Mouse (Mus musculus) liver, embryonic 16.5 days (tissue): ENCODE results near the gene Cep295. TPM values are rescaled to one million over a fixed set of nuclear protein-coding genes. Genes with fewer than 3 reads are reported as not detected.

Experiments used
- ATAC-seq: fragments of 200-750 bp; cut with Nextera tagmentation; 2 replicates; pipeline ENCODE4 v1.8.0; 2017; ENCODE audit warnings: low read depth, mild to moderate bottlenecking, moderate number of reproducible peaks, moderate library complexity
- H3K27ac ChIP-seq: fragments of 300-500 bp; sonication (generic); 2 replicates; pipeline ENCODE4 v1.5.1; 2014; ENCODE audit warnings: mild to moderate bottlenecking, low read length
- H3K27me3 ChIP-seq: fragments of 300-500 bp; sonication (generic); 2 replicates; pipeline ENCODE4 v1.6.1; 2014; ENCODE audit warnings: low read depth, low read length, mixed read lengths; ENCODE audit not compliant: control insufficient read depth, insufficient read depth
- H3K36me3 ChIP-seq: fragments of 300-500 bp; sonication (generic); 2 replicates; pipeline ENCODE4 v1.6.1; 2014; ENCODE audit warnings: mild to moderate bottlenecking; ENCODE audit not compliant: control insufficient read depth, insufficient read depth
- H3K4me1 ChIP-seq: fragments of 300-500 bp; sonication (generic); 2 replicates; pipeline ENCODE4 v1.6.1; 2014; ENCODE audit warnings: low read depth, low read length, mixed read lengths; ENCODE audit not compliant: control insufficient read depth
- H3K4me2 ChIP-seq: fragments of 300-500 bp; sonication (generic); 2 replicates; pipeline ENCODE4 v1.6.1; 2014; ENCODE audit warnings: low read depth, low read length, mixed read lengths
- H3K4me3 ChIP-seq: fragments of 300-500 bp; sonication (generic); 2 replicates; pipeline ENCODE4 v1.5.1; 2014; ENCODE audit warnings: low read depth, mild to moderate bottlenecking, low read length
- H3K9ac ChIP-seq: fragments of 300-500 bp; sonication (generic); 2 replicates; pipeline ENCODE4 v1.6.1; 2014; ENCODE audit warnings: low read depth, low read length
- H3K9me3 ChIP-seq: fragments of 300-500 bp; sonication (generic); replicated peaks from 2 replicates; pipeline ENCODE4 v1.6.1; 2016; ENCODE audit warnings: low read length; ENCODE audit not compliant: control insufficient read depth
- WGBS: fragments of 180-500 bp; shearing (Covaris S2); extraction: QIAGEN DNeasy Blood & Tissue Kit; methylation state at CpG from one replicate; pipeline ENCODE4 v1.1.7; 2014; ENCODE audit not compliant: insufficient replicate concordance; 5-methylcytosine and 5-hydroxymethylcytosine counted together
- polyA plus RNA-seq: library from polyadenylated mRNA; unstranded; fragments of >200 nt; fragmentation: Nextera tagmentation; extraction: Ambion mirVana; gene quantifications from 2 replicates; pipeline ENCODE4 v1.2.1, GENCODE M21; 2015

The Cep295 gene
- 6.8 and 6.9 TPM in 2 replicates for polyA plus RNA-seq

- under 1% methylated on average over 60 of the region's 60 CpGs for WGBS
- H3K9me3 ChIP-seq: no peaks in the 10 kb centered on the region
- H3K27me3 ChIP-seq: no peaks in the 10 kb centered on the region
- H3K27ac ChIP-seq: peak within 1 kb of the TSS; percentile 84
- peak; percentile 100 for ATAC-seq
- peaks cover 4% of the 10 kb centered on the region; the same call in 1 of the 2 replicates for H3K36me3 ChIP-seq
- peak within 1 kb of the TSS; percentile 97 for H3K4me3 ChIP-seq
- H3K9ac ChIP-seq: peak within 1 kb of the TSS; percentile 90
- H3K4me2 ChIP-seq: peak within 1 kb of the TSS; percentile 71
- peaks cover 10% of the 10 kb centered on the region for H3K4me1 ChIP-seq
These were observed at the start of gene Cep295 for GRCm38 (mm10) chr9:15357484-15358275. TSS of gene Cep295 (minus strand) at chr9:15357788.

DNA sequence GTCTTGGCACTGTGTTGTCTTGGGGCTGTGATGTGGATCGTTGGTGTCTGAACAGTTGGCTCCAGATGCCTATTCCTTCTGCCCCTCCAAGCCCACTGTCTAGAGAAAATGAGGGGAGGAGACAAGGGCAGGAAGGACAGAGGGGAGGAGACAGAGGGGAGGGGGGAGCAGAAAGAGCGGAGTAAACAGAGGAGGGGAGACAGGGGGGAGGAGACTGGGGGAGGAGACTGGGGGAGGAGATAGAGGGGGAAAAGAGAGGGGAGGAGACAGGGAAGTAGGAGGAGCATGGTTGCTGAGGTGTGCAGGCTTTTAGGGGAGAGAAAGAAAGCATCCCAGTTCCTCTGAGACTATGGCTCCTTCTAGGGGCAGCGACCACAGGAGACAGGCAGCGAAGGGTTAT is 40.0 kb upstream of the Cep295 start:
- no peaks in the 10 kb centered on the region for H3K27me3 ChIP-seq
- ATAC-seq: no peak
- WGBS: 55% methylated on average over 4 of the region's 4 CpGs
- H3K4me1 ChIP-seq: no peaks in the 10 kb centered on the region
- H3K4me3 ChIP-seq: no peak overlapping the region
- no peak overlapping the region for H3K9ac ChIP-seq
- no peak overlapping the region for H3K27ac ChIP-seq
- H3K9me3 ChIP-seq: no peaks in the 10 kb centered on the region
- H3K4me2 ChIP-seq: no peak overlapping the region
- H3K36me3 ChIP-seq: no peaks in the 10 kb centered on the region

DNA sequence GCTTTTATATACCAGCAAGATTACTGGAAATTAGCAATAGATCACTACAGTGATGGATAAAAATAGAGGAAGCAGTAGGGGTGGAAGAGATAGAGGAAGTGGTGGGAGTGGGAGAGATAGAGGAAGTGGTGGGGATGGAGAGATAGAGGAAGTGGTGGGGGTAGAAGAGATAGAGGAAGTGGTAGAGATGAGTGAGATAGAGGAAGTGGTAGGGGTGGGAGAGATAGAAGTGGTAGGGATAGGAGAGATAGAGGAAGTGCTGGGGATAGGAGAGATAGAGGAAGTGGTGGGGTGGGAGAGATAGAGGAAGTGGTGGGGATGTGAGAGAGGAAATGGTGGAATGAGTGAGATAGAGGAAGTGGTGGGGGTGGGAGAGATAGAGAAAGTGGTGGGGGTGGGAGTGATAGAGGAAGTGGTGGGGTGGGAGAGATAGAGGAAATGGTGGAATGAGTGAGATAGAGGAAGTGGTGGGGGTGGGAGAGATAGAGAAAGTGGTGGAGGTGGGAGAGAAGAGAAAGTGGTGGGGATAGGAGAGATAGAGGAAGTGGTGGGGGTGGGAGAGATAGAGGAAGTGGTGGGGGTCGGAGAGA is 37.9 kb upstream of the Cep295 start:
- no peak for ATAC-seq
- whole genome bisulfite sequencing: 21% methylated on average over 1 of the region's 1 CpGs
- Histone ChIP-seq H3K4me2 (no peak overlapping the region), H3K27ac (no peak overlapping the region), H3K9ac (no peak overlapping the region), H3K4me1 (no peaks in the 10 kb centered on the region), H3K27me3 (no peaks in the 10 kb centered on the region), H3K36me3 (no peaks in the 10 kb centered on the region), H3K9me3 (no peaks in the 10 kb centered on the region), H3K4me3 (no peak overlapping the region)

DNA sequence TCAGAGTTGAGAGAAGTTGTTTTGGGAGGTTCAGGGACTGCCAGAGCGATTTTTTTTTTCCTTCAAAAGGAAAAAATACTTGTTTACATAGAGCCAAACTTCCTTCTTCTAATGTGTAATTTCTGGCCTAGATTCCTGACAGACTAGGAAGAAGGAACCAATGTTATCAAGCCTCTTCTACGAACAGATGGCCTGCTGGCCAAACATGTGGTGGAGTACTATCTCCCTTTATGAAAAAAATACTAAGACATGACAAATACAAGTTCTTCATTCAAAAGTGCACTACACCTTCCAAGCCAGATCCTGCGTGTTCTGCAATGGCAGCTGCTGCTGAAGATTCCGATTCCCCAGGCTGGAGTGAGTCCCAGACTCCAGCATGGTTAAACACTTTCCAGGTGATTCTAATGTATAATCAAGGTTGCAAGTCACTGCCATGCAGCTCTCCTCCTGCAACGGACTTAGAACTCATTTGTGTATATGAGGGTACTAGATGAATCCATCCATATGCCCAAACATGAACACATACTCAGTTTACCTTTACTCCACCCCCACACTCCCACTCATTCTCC is 29.6 kb upstream of the Cep295 start:
- Histone ChIP-seq H3K27me3 (no peaks in the 10 kb centered on the region), H3K4me1 (no peaks in the 10 kb centered on the region), H3K4me3 (no peak overlapping the region), H3K9me3 (no peaks in the 10 kb centered on the region), H3K4me2 (no peak overlapping the region), H3K36me3 (no peaks in the 10 kb centered on the region), H3K9ac (no peak overlapping the region), H3K27ac (no peak overlapping the region)
- 49% methylated on average over 5 of the region's 5 CpGs for WGBS
- no peak for ATAC-seq

DNA sequence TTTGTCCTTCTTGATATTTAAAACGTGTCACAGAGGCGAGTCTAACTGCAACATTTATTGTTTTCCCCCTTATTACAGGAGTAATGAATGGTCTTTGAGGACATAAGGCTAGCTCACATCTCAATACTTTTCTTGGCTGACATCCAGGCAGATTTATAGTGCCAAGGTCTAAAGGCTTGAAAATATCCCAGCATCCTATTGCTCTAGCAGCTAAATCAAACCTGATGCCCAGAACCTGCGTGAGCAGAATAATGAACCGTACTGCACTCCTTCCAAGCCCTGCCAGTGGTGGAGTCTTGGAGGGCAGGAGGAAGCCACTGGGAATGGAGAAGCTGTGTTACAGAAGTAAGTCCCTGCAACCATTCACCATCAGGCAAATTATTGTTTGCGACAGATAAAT is 26.7 kb upstream of the Cep295 start:
- ATAC-seq: no peak
- no peaks in the 10 kb centered on the region for H3K4me1 ChIP-seq
- 61% methylated on average over 5 of the region's 5 CpGs for WGBS

GRCm38 (mm10) chr9:15366260-15366659 is 8.7 kb upstream of the Cep295 start:
- Histone ChIP-seq H3K27me3 (no peaks in the 10 kb centered on the region), H3K36me3 (no peaks in the 10 kb centered on the region), H3K9ac (no peak overlapping the region), H3K27ac (no peak overlapping the region), H3K4me3 (no peak overlapping the region), H3K4me1 (no peaks in the 10 kb centered on the region), H3K9me3 (no peaks in the 10 kb centered on the region), H3K4me2 (no peak overlapping the region)
- ATAC-seq: no peak
- WGBS: 49% methylated on average over 2 of the region's 2 CpGs

More for the DNA sequence above, 26.7 kb upstream of the Cep295 start:
- Histone ChIP-seq H3K27me3 (no peaks in the 10 kb centered on the region), H3K9ac (no peak overlapping the region), H3K4me3 (no peak overlapping the region), H3K9me3 (no peaks in the 10 kb centered on the region), H3K4me2 (no peak overlapping the region), H3K36me3 (no peaks in the 10 kb centered on the region), H3K27ac (no peak overlapping the region)

DNA sequence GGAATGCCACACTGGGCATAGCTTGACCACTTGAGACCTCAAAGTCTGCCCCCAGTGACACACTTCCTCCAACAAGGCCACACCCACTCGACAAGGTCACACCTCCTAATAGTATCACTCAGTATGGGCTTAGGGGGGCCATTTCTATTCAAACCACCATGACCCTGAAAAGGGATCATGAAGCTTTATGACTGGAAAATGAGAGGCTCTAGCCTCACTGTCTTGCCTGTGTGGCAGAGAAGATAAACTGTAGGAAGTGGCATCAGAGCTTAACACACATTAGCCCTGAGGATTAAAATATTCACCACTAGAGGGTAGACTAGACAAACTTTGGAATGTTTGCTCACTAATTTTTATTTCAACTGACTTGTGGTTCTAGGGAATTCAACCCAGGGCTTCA is 8.3 kb upstream of the Cep295 start:
- 48% methylated on average over 1 of the region's 1 CpGs for WGBS
- H3K27me3 ChIP-seq: no peaks in the 10 kb centered on the region
- H3K4me1 ChIP-seq: no peaks in the 10 kb centered on the region
- H3K27ac ChIP-seq: no peak overlapping the region
- H3K4me2 ChIP-seq: no peak overlapping the region
- H3K4me3 ChIP-seq: no peak overlapping the region
- no peak overlapping the region for H3K9ac ChIP-seq
- no peaks in the 10 kb centered on the region for H3K36me3 ChIP-seq
- no peaks in the 10 kb centered on the region for H3K9me3 ChIP-seq
- ATAC-seq: no peak

- Histone ChIP-seq H3K9me3 (no peaks in the 10 kb centered on the region), H3K27me3 (no peaks in the 10 kb centered on the region), H3K4me3 (no peak overlapping the region), H3K36me3 (no peaks in the 10 kb centered on the region), H3K4me1 (no peaks in the 10 kb centered on the region), H3K27ac (no peak overlapping the region), H3K9ac (no peak overlapping the region), H3K4me2 (no peak overlapping the region)
- 41% methylated on average over 1 of the region's 1 CpGs for WGBS
- ATAC-seq: no peak
These were observed 7.3 kb upstream of the Cep295 start for GRCm38 (mm10) chr9:15364843-15365242.

- Histone ChIP-seq H3K27me3 (no peaks in the 10 kb centered on the region), H3K36me3 (peaks cover 4% of the 10 kb centered on the region; the same call in 1 of the 2 replicates), H3K27ac (peak overlapping the region; percentile 84), H3K4me3 (peak overlapping the region; percentile 97), H3K4me1 (peaks cover 10% of the 10 kb centered on the region), H3K4me2 (peak overlapping the region; percentile 71), H3K9ac (peak overlapping the region; percentile 90), H3K9me3 (no peaks in the 10 kb centered on the region)
- under 1% methylated on average over 9 of the region's 9 CpGs for WGBS
- no peak for ATAC-seq
These were observed 588 bp downstream of the Cep295 start for GRCm38 (mm10) chr9:15356916-15357483.
